In genomic region chr4:81251934-81252333, GRCm38 (mm10) we compare ENCODE assay signal across 9 mouse cellular contexts.
DNase-seq lines count a peak whose midpoint lies in the region; ATAC-seq and TF ChIP-seq lines count a peak whose summit lies in the region.
"Had no signal": no experiment of that assay in that cellular context is flagged by ENCODE, and none has a peak within 500 bp of the region (broad histone marks: within the 10 kb centered on the region; RNA-seq: fewer than 3 reads in every experiment).

No protein-coding gene starts in this region.

- no peak overlapping the region for H3K4me2 ChIP-seq in intestine, postnatal 0 days (replicated peaks; ENCODE audit: low read depth)
- no peak overlapping the region for H3K4me2 ChIP-seq in intestine, embryonic 15.5 days (replicated peaks)
- no peak overlapping the region for H3K4me2 ChIP-seq in neural tube, embryonic 14.5 days (ENCODE audit: low read depth, low read length)
- H3K4me2 ChIP-seq: lung, embryonic 15.5 days had no signal

- no peak for TF ChIP-seq POLR2A in embryonic fibroblast, embryonic 13.5 days (IDR thresholded peaks at IDR 0.05; ENCODE audit: low read depth, low read length)
- no peak for TF ChIP-seq POLR2A in kidney, adult 2 months (IDR thresholded peaks at IDR 0.05; ENCODE audit: low read depth, low read length)

- no peak overlapping the region for H3K27ac ChIP-seq in intestine, postnatal 0 days (ENCODE audit: low read depth, low read length)
- H3K27ac ChIP-seq in intestine, embryonic 15.5 days = no peak overlapping the region
- no peak overlapping the region for H3K27ac ChIP-seq in embryonic fibroblast, embryonic 13.5 days (ENCODE audit: insufficient read depth, low read length)
- no peak overlapping the region for H3K27ac ChIP-seq in kidney, adult 2 months (ENCODE audit: insufficient read depth, low read depth, low read length)
- no peak overlapping the region for H3K27ac ChIP-seq in limb, embryonic 10.5 days
- H3K27ac ChIP-seq in neural tube, embryonic 14.5 days (ENCODE audit: low read depth, low read length) = no peak overlapping the region
- H3K27ac ChIP-seq: lung, embryonic 15.5 days had no signal

- ATAC-seq in intestine, postnatal 0 days = no peak
- no peak for ATAC-seq in intestine, embryonic 15.5 days
- ATAC-seq in neural tube, embryonic 14.5 days (ENCODE audit: low read depth) = peak; percentile 73; the same call in 1 of the 2 replicates
- no peak for ATAC-seq in erythroid progenitor cell, adult 5-6 weeks (replicated peaks; ENCODE audit: low FRiP score, poor library complexity, severe bottlenecking)

- peak; percentile 83 for TF ChIP-seq CTCF in intestine, postnatal 0 days (IDR thresholded peaks at IDR 0.05; ENCODE audit: low read depth)
- peak; percentile 55; the same call in 1 of the 2 replicates for TF ChIP-seq CTCF in embryonic fibroblast, embryonic 13.5 days (IDR thresholded peaks at IDR 0.05; ENCODE audit: borderline replicate concordance, insufficient read depth, low read length)
- TF ChIP-seq CTCF in kidney, adult 2 months (conservative IDR thresholded peaks at IDR 0.05; ENCODE audit: insufficient read depth, insufficient read length, low read depth, low read length) = peak; percentile 72

- peak; percentile 46 for DNase-seq in adrenal gland, postnatal 14 days
- peak; percentile 59 for DNase-seq in kidney, adult 2 months
- DNase-seq in limb, embryonic 10.5 days (ENCODE audit: low spot score) = peak; percentile 75

- no peak overlapping the region for H3K4me3 ChIP-seq in intestine, postnatal 0 days (ENCODE audit: low read depth, low read length)
- H3K4me3 ChIP-seq in intestine, embryonic 15.5 days (replicated peaks) = no peak overlapping the region
- no peak overlapping the region for H3K4me3 ChIP-seq in embryonic fibroblast, embryonic 13.5 days (ENCODE audit: insufficient read depth, low read length)
- H3K4me3 ChIP-seq in kidney, adult 2 months (ENCODE audit: insufficient read depth, low read depth, low read length) = no peak overlapping the region
- no peak overlapping the region for H3K4me3 ChIP-seq in limb, embryonic 10.5 days
- no peak overlapping the region for H3K4me3 ChIP-seq in neural tube, embryonic 14.5 days (ENCODE audit: low read depth, low read length)
- H3K4me3 ChIP-seq: lung, embryonic 15.5 days had no signal

- H3K36me3 ChIP-seq in intestine, postnatal 0 days (ENCODE audit: control insufficient read depth, insufficient read depth) = no peaks in the 10 kb centered on the region
- H3K36me3 ChIP-seq in intestine, embryonic 15.5 days = no peaks in the 10 kb centered on the region
- H3K36me3 ChIP-seq in kidney, adult 2 months (ENCODE audit: control insufficient read depth, insufficient read depth, low read length) = no peaks in the 10 kb centered on the region
- no peaks in the 10 kb centered on the region for H3K36me3 ChIP-seq in limb, embryonic 10.5 days
- H3K36me3 ChIP-seq in neural tube, embryonic 14.5 days (ENCODE audit: control insufficient read depth, insufficient read depth, low read length) = no peaks in the 10 kb centered on the region
- H3K36me3 ChIP-seq: lung, embryonic 15.5 days had no signal

- no peak overlapping the region for H3K9ac ChIP-seq in intestine, postnatal 0 days (ENCODE audit: low read depth, low read length)
- H3K9ac ChIP-seq in intestine, embryonic 15.5 days = no peak overlapping the region
- no peak overlapping the region for H3K9ac ChIP-seq in neural tube, embryonic 14.5 days (replicated peaks; ENCODE audit: low read depth, low read length)
- H3K9ac ChIP-seq: lung, embryonic 15.5 days had no signal

- H3K9me3 ChIP-seq in intestine, postnatal 0 days (ENCODE audit: control insufficient read depth) = no peaks in the 10 kb centered on the region
- no peaks in the 10 kb centered on the region for H3K9me3 ChIP-seq in intestine, embryonic 15.5 days
- no peaks in the 10 kb centered on the region for H3K9me3 ChIP-seq in limb, embryonic 10.5 days (replicated peaks)
- no peaks in the 10 kb centered on the region for H3K9me3 ChIP-seq in neural tube, embryonic 14.5 days (ENCODE audit: control insufficient read depth, low read length)
- H3K9me3 ChIP-seq: lung, embryonic 15.5 days had no signal

- H3K27me3 ChIP-seq in intestine, postnatal 0 days (replicated peaks; ENCODE audit: control insufficient read depth, insufficient read depth, low read length) = no peaks in the 10 kb centered on the region
- no peaks in the 10 kb centered on the region for H3K27me3 ChIP-seq in intestine, embryonic 15.5 days (replicated peaks)
- no peaks in the 10 kb centered on the region for H3K27me3 ChIP-seq in kidney, adult 2 months (replicated peaks; ENCODE audit: control insufficient read depth, insufficient read depth, low read length)
- H3K27me3 ChIP-seq in limb, embryonic 10.5 days (ENCODE audit: low read depth, poor library complexity, severe bottlenecking) = no peaks in the 10 kb centered on the region
- H3K27me3 ChIP-seq in neural tube, embryonic 14.5 days (ENCODE audit: control insufficient read depth, insufficient read depth, low read length) = no peaks in the 10 kb centered on the region
- H3K27me3 ChIP-seq: lung, embryonic 15.5 days had no signal

- WGBS in intestine, postnatal 0 days = 7% methylated on average over 5 of the region's 5 CpGs
- WGBS in intestine, embryonic 15.5 days = 9% methylated on average over 5 of the region's 5 CpGs
- WGBS in kidney, adult 2 months = 9% methylated on average over 5 of the region's 5 CpGs
- 15% methylated on average over 5 of the region's 5 CpGs for WGBS in limb, embryonic 10.5 days
- WGBS in neural tube, embryonic 14.5 days = 13% methylated on average over 5 of the region's 5 CpGs

- no peaks in the 10 kb centered on the region for H3K4me1 ChIP-seq in intestine, postnatal 0 days (replicated peaks; ENCODE audit: control insufficient read depth, insufficient read depth, low read length)
- no peaks in the 10 kb centered on the region for H3K4me1 ChIP-seq in intestine, embryonic 15.5 days (replicated peaks)
- no peaks in the 10 kb centered on the region for H3K4me1 ChIP-seq in embryonic fibroblast, embryonic 13.5 days (ENCODE audit: control insufficient read depth, insufficient read depth, low read length)
- peaks cover 3% of the 10 kb centered on the region; the same call in 1 of the 2 replicates for H3K4me1 ChIP-seq in kidney, adult 2 months (ENCODE audit: control insufficient read depth, insufficient read depth, low read length)
- H3K4me1 ChIP-seq in limb, embryonic 10.5 days = no peaks in the 10 kb centered on the region
- H3K4me1 ChIP-seq in neural tube, embryonic 14.5 days (ENCODE audit: control insufficient read depth, insufficient read depth, low read length) = no peaks in the 10 kb centered on the region
